Mouse (Mus musculus): Measurements from ENCODE around the gene Rptor. TPM values are rescaled to one million over a fixed set of nuclear protein-coding genes. Genes with fewer than 3 reads are reported as not detected.

Gene Rptor
- polyA plus RNA-seq, 1 experiment from 2014 or later = 12.4 TPM

GRCm38 (mm10) chr11:119825783-119826182 is 223.1 kb downstream of the Rptor start:
- Histone ChIP-seq H3K4me3 (ENCODE audit: low read depth, low read length) (no peak overlapping the region), H3K27ac (ENCODE audit: low read depth, low read length) (no peak overlapping the region), H3K9ac (ENCODE audit: low read depth, low read length) (no peak overlapping the region), H3K9me3 (ENCODE audit: control insufficient read depth, low read length) (no peaks in the 10 kb centered on the region), H3K4me2 (replicated peaks; ENCODE audit: low read depth, low read length) (no peak overlapping the region), H3K4me1 (replicated peaks; ENCODE audit: control insufficient read depth, insufficient read depth, low read length) (no peaks in the 10 kb centered on the region), H3K27me3 (ENCODE audit: control insufficient read depth, insufficient read depth, low read length) (no peaks in the 10 kb centered on the region), H3K36me3 (ENCODE audit: control insufficient read depth, insufficient read depth, low read length) (no peaks in the 10 kb centered on the region)
- WGBS = 95% methylated on average over 6 of the region's 6 CpGs
- no peak for DNase-seq (ENCODE audit: low spot score)
- no peak for ATAC-seq (ENCODE audit: low FRiP score)

GRCm38 (mm10) chr11:119826239-119826638 is 223.5 kb downstream of the Rptor start:
- H3K27ac ChIP-seq (ENCODE audit: low read depth, low read length) = no peak overlapping the region
- no peaks in the 10 kb centered on the region for H3K27me3 ChIP-seq (ENCODE audit: control insufficient read depth, insufficient read depth, low read length)
- H3K4me2 ChIP-seq (replicated peaks; ENCODE audit: low read depth, low read length) = no peak overlapping the region
- H3K9me3 ChIP-seq (ENCODE audit: control insufficient read depth, low read length) = no peaks in the 10 kb centered on the region
- no peak for ATAC-seq (ENCODE audit: low FRiP score)
- no peaks in the 10 kb centered on the region for H3K36me3 ChIP-seq (ENCODE audit: control insufficient read depth, insufficient read depth, low read length)
- no peak overlapping the region for H3K4me3 ChIP-seq (ENCODE audit: low read depth, low read length)
- no peaks in the 10 kb centered on the region for H3K4me1 ChIP-seq (replicated peaks; ENCODE audit: control insufficient read depth, insufficient read depth, low read length)
- no peak for DNase-seq (ENCODE audit: low spot score)
- H3K9ac ChIP-seq (ENCODE audit: low read depth, low read length) = no peak overlapping the region
- 94% methylated on average over 4 of the region's 4 CpGs for WGBS

GRCm38 (mm10) chr11:119829116-119829515 is 226.4 kb downstream of the Rptor start:
- Histone ChIP-seq H3K9ac (ENCODE audit: low read depth, low read length) (no peak overlapping the region), H3K4me3 (ENCODE audit: low read depth, low read length) (no peak overlapping the region), H3K4me2 (replicated peaks; ENCODE audit: low read depth, low read length) (no peak overlapping the region), H3K27me3 (ENCODE audit: control insufficient read depth, insufficient read depth, low read length) (no peaks in the 10 kb centered on the region), H3K36me3 (ENCODE audit: control insufficient read depth, insufficient read depth, low read length) (no peaks in the 10 kb centered on the region), H3K27ac (ENCODE audit: low read depth, low read length) (no peak overlapping the region), H3K9me3 (ENCODE audit: control insufficient read depth, low read length) (no peaks in the 10 kb centered on the region), H3K4me1 (replicated peaks; ENCODE audit: control insufficient read depth, insufficient read depth, low read length) (no peaks in the 10 kb centered on the region)
- ATAC-seq (ENCODE audit: low FRiP score) (no peak), DNase-seq (ENCODE audit: low spot score) (no peak)
- 87% methylated on average over 3 of the region's 3 CpGs for WGBS

- Histone ChIP-seq H3K9me3 (ENCODE audit: control insufficient read depth, low read length) (no peaks in the 10 kb centered on the region), H3K4me1 (replicated peaks; ENCODE audit: control insufficient read depth, insufficient read depth, low read length) (no peaks in the 10 kb centered on the region), H3K27ac (ENCODE audit: low read depth, low read length) (peak overlapping the region; percentile 30; the same call in 1 of the 2 replicates), H3K9ac (ENCODE audit: low read depth, low read length) (no peak overlapping the region), H3K4me3 (ENCODE audit: low read depth, low read length) (no peak overlapping the region), H3K4me2 (replicated peaks; ENCODE audit: low read depth, low read length) (no peak overlapping the region; the same call in 1 of the 2 replicates), H3K36me3 (ENCODE audit: control insufficient read depth, insufficient read depth, low read length) (no peaks in the 10 kb centered on the region), H3K27me3 (ENCODE audit: control insufficient read depth, insufficient read depth, low read length) (no peaks in the 10 kb centered on the region)
- ATAC-seq (ENCODE audit: low FRiP score) (peak; percentile 59), DNase-seq (ENCODE audit: low spot score) (peak; percentile 27)
- WGBS = 45% methylated on average over 7 of the region's 7 CpGs
These were observed 229.0 kb downstream of the Rptor start for GRCm38 (mm10) chr11:119831682-119832081.

GRCm38 (mm10) chr11:119833311-119833710 is 230.6 kb downstream of the Rptor start:
- Histone ChIP-seq H3K9me3 (ENCODE audit: control insufficient read depth, low read length) (no peaks in the 10 kb centered on the region), H3K36me3 (ENCODE audit: control insufficient read depth, insufficient read depth, low read length) (no peaks in the 10 kb centered on the region), H3K27me3 (ENCODE audit: control insufficient read depth, insufficient read depth, low read length) (no peaks in the 10 kb centered on the region), H3K4me2 (replicated peaks; ENCODE audit: low read depth, low read length) (no peak overlapping the region), H3K9ac (ENCODE audit: low read depth, low read length) (no peak overlapping the region), H3K27ac (ENCODE audit: low read depth, low read length) (no peak overlapping the region), H3K4me3 (ENCODE audit: low read depth, low read length) (no peak overlapping the region), H3K4me1 (replicated peaks; ENCODE audit: control insufficient read depth, insufficient read depth, low read length) (no peaks in the 10 kb centered on the region)
- ATAC-seq (ENCODE audit: low FRiP score) (no peak), DNase-seq (ENCODE audit: low spot score) (no peak)

- WGBS = 69% methylated on average over 16 of the region's 16 CpGs
These were observed 231.4 kb downstream of the Rptor start for GRCm38 (mm10) chr11:119833877-119834804.

GRCm38 (mm10) chr11:119836326-119836725 is 233.6 kb downstream of the Rptor start:
- Histone ChIP-seq H3K27ac (ENCODE audit: low read depth, low read length) (no peak overlapping the region), H3K4me3 (ENCODE audit: low read depth, low read length) (no peak overlapping the region), H3K9ac (ENCODE audit: low read depth, low read length) (no peak overlapping the region), H3K4me2 (replicated peaks; ENCODE audit: low read depth, low read length) (no peak overlapping the region), H3K36me3 (ENCODE audit: control insufficient read depth, insufficient read depth, low read length) (no peaks in the 10 kb centered on the region), H3K27me3 (ENCODE audit: control insufficient read depth, insufficient read depth, low read length) (no peaks in the 10 kb centered on the region), H3K4me1 (replicated peaks; ENCODE audit: control insufficient read depth, insufficient read depth, low read length) (no peaks in the 10 kb centered on the region), H3K9me3 (ENCODE audit: control insufficient read depth, low read length) (no peaks in the 10 kb centered on the region)
- WGBS = 95% methylated on average over 3 of the region's 3 CpGs
- DNase-seq (ENCODE audit: low spot score) = no peak
- ATAC-seq (ENCODE audit: low FRiP score) = no peak

More at GRCm38 (mm10) chr11:119833877-119834804, 231.4 kb downstream of the Rptor start:
- Histone ChIP-seq H3K27ac (ENCODE audit: low read depth, low read length) (no peak overlapping the region), H3K27me3 (ENCODE audit: control insufficient read depth, insufficient read depth, low read length) (no peaks in the 10 kb centered on the region), H3K4me1 (replicated peaks; ENCODE audit: control insufficient read depth, insufficient read depth, low read length) (no peaks in the 10 kb centered on the region), H3K4me3 (ENCODE audit: low read depth, low read length) (no peak overlapping the region), H3K36me3 (ENCODE audit: control insufficient read depth, insufficient read depth, low read length) (no peaks in the 10 kb centered on the region), H3K4me2 (replicated peaks; ENCODE audit: low read depth, low read length) (no peak overlapping the region), H3K9me3 (ENCODE audit: control insufficient read depth, low read length) (no peaks in the 10 kb centered on the region), H3K9ac (ENCODE audit: low read depth, low read length) (no peak overlapping the region)
- DNase-seq (ENCODE audit: low spot score) = no peak
- ATAC-seq (ENCODE audit: low FRiP score) = no peak

- H3K9me3 ChIP-seq (ENCODE audit: control insufficient read depth, low read length) = no peaks in the 10 kb centered on the region
- H3K36me3 ChIP-seq (ENCODE audit: control insufficient read depth, insufficient read depth, low read length) = no peaks in the 10 kb centered on the region
- H3K9ac ChIP-seq (ENCODE audit: low read depth, low read length) = no peak overlapping the region
- ATAC-seq (ENCODE audit: low FRiP score) (no peak), DNase-seq (ENCODE audit: low spot score) (no peak)
- H3K27me3 ChIP-seq (ENCODE audit: control insufficient read depth, insufficient read depth, low read length) = no peaks in the 10 kb centered on the region
- H3K4me2 ChIP-seq (replicated peaks; ENCODE audit: low read depth, low read length) = no peak overlapping the region
- 88% methylated on average over 1 of the region's 1 CpGs for WGBS
- no peak overlapping the region for H3K27ac ChIP-seq (ENCODE audit: low read depth, low read length)
- no peak overlapping the region for H3K4me3 ChIP-seq (ENCODE audit: low read depth, low read length)
- H3K4me1 ChIP-seq (replicated peaks; ENCODE audit: control insufficient read depth, insufficient read depth, low read length) = no peaks in the 10 kb centered on the region
These were observed 235.1 kb downstream of the Rptor start for GRCm38 (mm10) chr11:119837786-119838185.
